Mouse (Mus musculus) CH12.LX (cell line): Measurements from ENCODE around the gene Plcd1. TPM values are rescaled to one million over a fixed set of nuclear protein-coding genes. Genes with fewer than 3 reads are reported as not detected.

Experiments used
- DNase-seq: peaks from one replicate; pipeline ENCODE4 v3.0.0-alpha.2; 2013; ENCODE audit errors: extremely low read depth
- H3K27ac ChIP-seq: 2 replicates; pipeline ENCODE4 v1.5.1; 2012; ENCODE audit warnings: low read depth, mild to moderate bottlenecking, control low read depth, moderate library complexity; ENCODE audit not compliant: insufficient read depth
- H3K27me3 ChIP-seq: replicated peaks from 2 replicates; pipeline ENCODE3; 2012; ENCODE audit warnings: inconsistent platforms
- H3K36me3 ChIP-seq, 2 experiments: replicated peaks in 1 of 2; 2 replicates each; pipeline versions ENCODE3 to v1.6.1; 2012; ENCODE audit warnings: inconsistent platforms in 1 of 2, low read length in 1 of 2, mild to moderate bottlenecking in 1 of 2, mixed read lengths in 1 of 2, moderate library complexity in 1 of 2; ENCODE audit not compliant: control insufficient read depth in 1 of 2, insufficient read depth in 1 of 2
- H3K4me1 ChIP-seq, 2 experiments: 2 replicates each; pipeline ENCODE4 v1.6.1; 2012; ENCODE audit warnings: inconsistent platforms in 1 of 2, moderate library complexity in 1 of 2; ENCODE audit not compliant: insufficient read depth in 2 of 2, control insufficient read depth in 1 of 2
- H3K4me2 ChIP-seq: 2 replicates; pipeline ENCODE4 v1.6.1; 2012; ENCODE audit warnings: low read depth, mild to moderate bottlenecking, control low read depth; ENCODE audit not compliant: poor library complexity, insufficient read depth, severe bottlenecking
- H3K4me3 ChIP-seq, 3 experiments: fragments of 150-350 bp in 1 of 3; sonication (generic) in 1 of 3; replicated peaks in 1 of 3; 2 replicates each; pipeline versions ENCODE3 to v1.5.1; 2011 to 2012; ENCODE audit warnings: low read depth in 2 of 3, low read length in 2 of 3, mild to moderate bottlenecking in 2 of 3, moderate library complexity in 2 of 3, control low read depth in 1 of 3, improper control_type of control experiment in 1 of 3, inconsistent platforms in 1 of 3, mixed read lengths in 1 of 3; ENCODE audit not compliant: poor library complexity in 1 of 3
- H3K79me2 ChIP-seq: replicated peaks from 2 replicates; pipeline ENCODE4 v1.6.1; 2012; ENCODE audit warnings: mild to moderate bottlenecking, moderate library complexity; ENCODE audit not compliant: control insufficient read depth, poor library complexity, insufficient read depth, severe bottlenecking; ENCODE audit errors: extremely low read depth
- H3K9ac ChIP-seq: 2 replicates; pipeline ENCODE4 v1.6.1; 2012; ENCODE audit warnings: low read depth, mild to moderate bottlenecking, control low read depth, moderate library complexity; ENCODE audit not compliant: insufficient read depth
- H3K9me3 ChIP-seq: replicated peaks from 2 replicates; pipeline ENCODE3; 2012; ENCODE audit warnings: low read length, inconsistent platforms, mixed read lengths
- BHLHE40 ChIP-seq: IDR thresholded peaks from 2 replicates; pipeline ENCODE4 v1.6.1; 2011; ENCODE audit warnings: mild to moderate bottlenecking, low read depth, low read length, improper control_type of control experiment
- CHD2 ChIP-seq: IDR thresholded peaks from 2 replicates; pipeline ENCODE4 v1.6.1; 2011; ENCODE audit warnings: low read length, improper control_type of control experiment
- E2F4 ChIP-seq: IDR thresholded peaks from 2 replicates; pipeline ENCODE4 v1.6.1; 2011; ENCODE audit warnings: low read depth, low read length, improper control_type of control experiment; ENCODE audit not compliant: insufficient replicate concordance
- ELF1 ChIP-seq: IDR thresholded peaks from 2 replicates; pipeline ENCODE4 v1.6.1; 2014; ENCODE audit warnings: low read depth, mild to moderate bottlenecking, inconsistent platforms, low read length, improper control_type of control experiment
- EP300 ChIP-seq: IDR thresholded peaks from 2 replicates; pipeline ENCODE4 v1.6.1; 2011; ENCODE audit warnings: low read length, improper control_type of control experiment
- GABPA ChIP-seq: IDR thresholded peaks from 2 replicates; pipeline ENCODE4 v1.6.1; 2012; ENCODE audit warnings: low read depth, low read length, improper control_type of control experiment, inconsistent platforms; ENCODE audit not compliant: insufficient replicate concordance
- HCFC1 ChIP-seq: IDR thresholded peaks from 2 replicates; pipeline ENCODE4 v1.6.1; 2012; ENCODE audit warnings: low read depth, mild to moderate bottlenecking, inconsistent platforms, low read length, improper control_type of control experiment
- JUND ChIP-seq: conservative IDR thresholded peaks from 2 replicates; pipeline ENCODE4 v1.6.1; 2011; ENCODE audit warnings: low read depth, low read length, improper control_type of control experiment
- MAX ChIP-seq: IDR thresholded peaks from 2 replicates; pipeline ENCODE4 v1.6.1; 2011; ENCODE audit warnings: low read length, improper control_type of control experiment
- MAZ ChIP-seq: IDR thresholded peaks from 2 replicates; pipeline ENCODE4 v1.6.1; 2012; ENCODE audit warnings: low read depth, mild to moderate bottlenecking, inconsistent platforms, low read length, improper control_type of control experiment, moderate library complexity
- MEF2A ChIP-seq: IDR thresholded peaks from 2 replicates; pipeline ENCODE4 v1.6.1; 2014; ENCODE audit warnings: low read depth, mild to moderate bottlenecking, inconsistent platforms, low read length, improper control_type of control experiment, borderline replicate concordance
- MXI1 ChIP-seq: IDR thresholded peaks from 2 replicates; pipeline ENCODE4 v1.6.1; 2011; ENCODE audit warnings: mild to moderate bottlenecking, low read depth, low read length, improper control_type of control experiment
- NRF1 ChIP-seq: IDR thresholded peaks from 2 replicates; pipeline ENCODE4 v1.6.1; 2014; ENCODE audit warnings: low read depth, mild to moderate bottlenecking, inconsistent platforms, low read length, improper control_type of control experiment, moderate library complexity
- PAX5 ChIP-seq: IDR thresholded peaks from 2 replicates; pipeline ENCODE4 v1.6.1; 2012; ENCODE audit warnings: low read length, inconsistent platforms, mixed read lengths
- POLR2A ChIP-seq: IDR thresholded peaks from 2 replicates; pipeline ENCODE4 v1.6.1; 2011; ENCODE audit warnings: low read depth, mild to moderate bottlenecking, improper control_type of control experiment, low read length
- RCOR1 ChIP-seq: conservative IDR thresholded peaks from 2 replicates; pipeline ENCODE4 v1.6.1; 2012; ENCODE audit warnings: low read depth, mild to moderate bottlenecking, inconsistent platforms, low read length, improper control_type of control experiment
- SIN3A ChIP-seq: IDR thresholded peaks from 2 replicates; pipeline ENCODE4 v1.6.1; 2012; ENCODE audit warnings: low read length, improper control_type of control experiment, inconsistent platforms
- SMC3 ChIP-seq: IDR thresholded peaks from 2 replicates; pipeline ENCODE4 v1.6.1; 2011; ENCODE audit warnings: low read depth, low read length, improper control_type of control experiment
- TBP ChIP-seq: conservative IDR thresholded peaks from 2 replicates; pipeline ENCODE4 v1.6.1; 2011; ENCODE audit warnings: low read depth, low read length, improper control_type of control experiment
- ZNF384 ChIP-seq: IDR thresholded peaks from 2 replicates; pipeline ENCODE4 v1.6.1; 2012; ENCODE audit warnings: low read depth, low read length, improper control_type of control experiment, inconsistent platforms
- dilution Hi-C: fragments of 300-500 bp; cut with MboI; formaldehyde crosslinking; loops from 2 replicates; pipeline ENCODE4 v1.14.3; 2020; ENCODE audit warnings: low sequenced_read_pairs; ENCODE audit not compliant: extremely low pct_unique_long_range_greater_than_20kb, extremely low pct_ligation_motif_present
- in situ Hi-C: fragments of 300-500 bp; cut with MboI; formaldehyde crosslinking; loops from 3 replicates; pipeline ENCODE4 v1.14.3; 2019; ENCODE audit warnings: low sequenced_read_pairs, low pct_ligation_motif_present, low pct_unique_long_range_greater_than_20kb, mixed read lengths
- polyA plus RNA-seq: library from polyadenylated mRNA; unstranded; fragments of >175 nt; gene quantifications from 2 replicates; pipeline ENCODE4 v1.2.1, GENCODE M21; 2012; ENCODE audit warnings: low read depth; ENCODE audit not compliant: insufficient read length
- total RNA-seq, 2 experiments: library from RNA; depleted of rRNA; stranded (reverse); fragments of 300-350 nt in 1 of 2; fragments of >200 nt in 1 of 2; gene quantifications; 2 replicates each; pipeline ENCODE4 v1.2.3; 2012 to 2014

Gene Plcd1
- total and polyA plus RNA-seq, 3 experiments, result 0.38 to 0.43 TPM; not detected in 1

DNA sequence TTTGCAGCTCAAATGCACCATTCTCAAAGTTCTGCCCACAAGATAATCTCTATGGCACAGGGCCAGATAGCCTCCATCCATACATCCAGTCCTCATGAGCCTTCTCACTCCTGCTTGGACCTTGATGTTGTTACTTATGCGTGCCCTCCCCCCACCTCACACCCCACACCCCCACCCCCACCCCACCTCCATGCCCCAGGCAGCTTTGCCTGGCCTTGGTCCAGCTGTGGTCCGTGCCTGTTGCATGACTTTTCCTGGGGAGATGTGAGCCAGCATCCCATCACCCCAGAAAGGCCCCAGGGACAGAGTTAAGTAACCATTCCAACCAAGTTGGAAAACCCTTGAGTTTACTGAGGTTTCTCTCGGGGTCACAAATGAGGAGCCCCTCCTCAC lies 26.9 kb upstream of the Plcd1 start:
- Histone ChIP-seq H3K4me3 (peak overlapping the region; percentile 59 to 78 (median 69)), H3K27me3 (no peaks in the 10 kb centered on the region), H3K9me3 (no peaks in the 10 kb centered on the region), H3K36me3 (peaks cover 14 to 43% of the 10 kb centered on the region in 2 experiments), H3K9ac (peak overlapping the region; percentile 42; the same call in 1 of the 2 replicates), H3K4me2 (peak overlapping the region; percentile 41), H3K27ac (no peak overlapping the region), H3K79me2 (no peaks in the 10 kb centered on the region)
- dilution Hi-C loops (no loop called here), in situ Hi-C loops (no loop called here)
- DNase-seq, result no peak
- no peak for TF ChIP-seq ZNF384
- no peak for TF ChIP-seq BHLHE40
- no peak for TF ChIP-seq GABPA
- no peak for TF ChIP-seq EP300
- no peak for TF ChIP-seq MAZ
- no peak for TF ChIP-seq SIN3A
- TF ChIP-seq RCOR1, result no peak
- no peak for TF ChIP-seq PAX5
- TF ChIP-seq MAX, result no peak
- TF ChIP-seq NRF1, result no peak
- no peak for TF ChIP-seq CHD2
- no peak for TF ChIP-seq MEF2A
- no peak for TF ChIP-seq SMC3
- TF ChIP-seq JUND, result no peak
- no peak for TF ChIP-seq E2F4
- TF ChIP-seq MXI1, result no peak
- TF ChIP-seq, all 38 proteins: peak for 0
- H3K4me1 ChIP-seq, result peaks cover 5 to 25% of the 10 kb centered on the region in 2 experiments; a peak in 3 of 4 replicates

DNA sequence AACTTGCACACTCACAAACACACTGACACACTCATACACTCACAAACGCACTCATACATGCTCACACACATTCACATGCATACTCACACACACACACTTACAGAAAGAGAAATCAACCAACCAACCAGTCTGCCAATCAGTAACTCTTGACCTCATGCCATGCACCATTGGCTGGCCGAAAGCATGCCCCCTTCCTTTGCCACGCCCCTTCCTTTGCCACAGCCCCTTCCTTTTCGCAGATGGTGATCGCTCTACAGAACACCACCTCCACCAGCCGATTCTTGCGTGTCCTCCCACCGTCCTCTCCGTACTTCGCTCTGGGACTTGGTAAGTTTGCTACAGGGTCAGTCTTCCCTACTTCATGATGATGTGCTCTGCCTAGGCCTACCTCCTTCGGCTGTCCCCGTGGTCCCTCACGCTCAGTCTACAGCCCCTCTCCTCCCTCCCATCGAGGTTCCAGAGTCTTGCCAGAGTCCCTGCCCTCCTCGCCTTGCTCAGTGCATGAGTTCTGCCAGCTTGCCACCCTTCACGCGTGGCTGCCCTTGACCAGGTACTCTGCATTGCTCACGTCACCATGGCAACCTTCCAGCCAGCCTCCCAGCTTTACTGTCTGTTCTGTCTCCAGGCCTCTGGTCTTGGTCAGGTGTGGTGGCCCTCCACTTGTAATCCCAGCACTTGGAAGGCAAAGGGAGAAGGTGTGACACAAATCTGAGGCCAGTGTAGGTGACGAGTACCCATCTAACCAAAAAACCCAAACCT lies 26.3 kb upstream of the Plcd1 start:
- H3K4me3 ChIP-seq, result peak overlapping the region; percentile 59 to 78 (median 69)
- in situ Hi-C loops (no loop called here), dilution Hi-C loops (no loop called here)
- no peaks in the 10 kb centered on the region for H3K27me3 ChIP-seq
- H3K36me3 ChIP-seq, result peaks cover 13 to 38% of the 10 kb centered on the region in 2 experiments
- H3K79me2 ChIP-seq, result no peaks in the 10 kb centered on the region
- H3K9me3 ChIP-seq, result no peaks in the 10 kb centered on the region
- H3K9ac ChIP-seq, result peak overlapping the region; percentile 42
- peak; percentile 81 for DNase-seq
- H3K4me1 ChIP-seq, result peaks cover 5 to 25% of the 10 kb centered on the region in 2 experiments; a peak in 3 of 4 replicates
- peak overlapping the region; percentile 44 for H3K4me2 ChIP-seq
- peak overlapping the region; percentile 17 for H3K27ac ChIP-seq
- TF ChIP-seq POLR2A, result peak; percentile 68
- peak; percentile 50; the same call in 1 of the 2 replicates for TF ChIP-seq TBP
- no peak for TF ChIP-seq EP300
- peak; percentile 20; the same call in 1 of the 2 replicates for TF ChIP-seq MXI1
- TF ChIP-seq HCFC1, result peak; percentile 32; the same call in 1 of the 2 replicates
- TF ChIP-seq ELF1, result no peak
